10 mouse cellular contexts compared by ENCODE assay signal in genomic region chr19:4437886-4438285, GRCm38 (mm10). TPM values are rescaled to one million over a fixed set of nuclear protein-coding genes. Genes with fewer than 3 reads are reported as not detected.
A peak's percentile ranks its signal among the peaks of the same experiment; 100 is the strongest.
DNase-seq lines count a peak whose midpoint lies in the region; ATAC-seq and TF ChIP-seq lines count a peak whose summit lies in the region.
"Had no signal": no experiment of that assay in that cellular context is flagged by ENCODE, and none has a peak within 500 bp of the region (broad histone marks: within the 10 kb centered on the region; RNA-seq: fewer than 3 reads in every experiment).

No protein-coding gene starts in this region.

- H3K4me2 ChIP-seq in limb, embryonic 11.5 days (ENCODE audit: low read depth, severe bottlenecking): 0 out of 2 replicates have a peak overlapping the region, but pooled peaks have one; percentile 85

- no peaks in the 10 kb centered on the region for H3K9me3 ChIP-seq in limb, embryonic 11.5 days (ENCODE audit: control insufficient read depth, low read length)
- no peaks in the 10 kb centered on the region for H3K9me3 ChIP-seq in limb, embryonic 10.5 days (replicated peaks)
- H3K9me3 ChIP-seq: forebrain, embryonic 13.5 days had no signal

- H3K4me3 ChIP-seq in limb, embryonic 11.5 days (ENCODE audit: low read depth, low read length): no peak overlapping the region
- no peak overlapping the region for H3K4me3 ChIP-seq in limb, embryonic 10.5 days
- peak overlapping the region; percentile 69 for H3K4me3 ChIP-seq in C2C12 (ENCODE audit: insufficient read depth, poor library complexity, severe bottlenecking)
- H3K4me3 ChIP-seq in macrophage (ENCODE audit: inconsistent target): no peak overlapping the region
- H3K4me3 ChIP-seq: forebrain, embryonic 13.5 days had no signal

- H3K9ac ChIP-seq in limb, embryonic 11.5 days (ENCODE audit: low read length): no peak overlapping the region
- H3K9ac ChIP-seq: forebrain, embryonic 13.5 days had no signal

- no peak for DNase-seq in limb, embryonic 11.5 days (ENCODE audit: low spot score)
- DNase-seq in limb, embryonic 10.5 days (ENCODE audit: low spot score): no peak
- no peak for DNase-seq in layer of hippocampus, postnatal 25 days (ENCODE audit: extremely low spot score in 1 of 2, low spot score in 1 of 2)
- no peak for DNase-seq in cerebellum, postnatal 25 days
- DNase-seq in spleen, adult 12 weeks (ENCODE audit: low spot score): no peak
- DNase-seq: cerebellum, postnatal 14 days had no signal

- peaks cover 26% of the 10 kb centered on the region for H3K79me3 ChIP-seq in C2C12 (ENCODE audit: low read depth)

- H3K27ac ChIP-seq in limb, embryonic 11.5 days (replicated peaks; ENCODE audit: low read depth, low read length): no peak overlapping the region
- H3K27ac ChIP-seq in limb, embryonic 10.5 days: no peak overlapping the region
- H3K27ac ChIP-seq in macrophage: peak overlapping the region; percentile 58; the same call in 1 of the 2 replicates
- H3K27ac ChIP-seq: forebrain, embryonic 13.5 days had no signal

- H3K36me3 ChIP-seq in limb, embryonic 11.5 days (ENCODE audit: control insufficient read depth, insufficient read depth, low read length): no peaks in the 10 kb centered on the region
- H3K36me3 ChIP-seq in limb, embryonic 10.5 days: peaks cover 18% of the 10 kb centered on the region
- H3K36me3 ChIP-seq in C2C12 (ENCODE audit: control insufficient read depth, insufficient read depth) (peaks cover 8% of the 10 kb centered on the region), macrophage (ENCODE audit: inconsistent target) (no peaks in the 10 kb centered on the region)

- H3K27me3 ChIP-seq in limb, embryonic 11.5 days (ENCODE audit: control insufficient read depth, insufficient read depth, low read length): no peaks in the 10 kb centered on the region
- H3K27me3 ChIP-seq in limb, embryonic 10.5 days (ENCODE audit: low read depth, poor library complexity, severe bottlenecking): 0 out of 2 replicates have a peak, but pooled peaks cover 3% of the 10 kb centered on the region
- no peaks in the 10 kb centered on the region for H3K27me3 ChIP-seq in C2C12 (ENCODE audit: control insufficient read depth, insufficient read depth, insufficient read length)

- no peak overlapping the region for H3ac ChIP-seq in C2C12 (ENCODE audit: control insufficient read depth, insufficient read length, low read depth)

- ATAC-seq in limb, embryonic 11.5 days (ENCODE audit: insufficient number of reproducible peaks, low FRiP score, low TSS enrichment, low read depth): no peak
- peak; percentile 46 for ATAC-seq in common myeloid progenitor, adult 5-6 weeks (replicated peaks; ENCODE audit: low read depth, poor library complexity, severe bottlenecking)
- ATAC-seq: forebrain, embryonic 13.5 days had no signal

- H3K4me1 ChIP-seq in limb, embryonic 11.5 days (ENCODE audit: control insufficient read depth, insufficient read depth, low read length): peaks cover 8% of the 10 kb centered on the region; the same call in 1 of the 2 replicates
- H3K4me1 ChIP-seq in limb, embryonic 10.5 days: peaks cover 45% of the 10 kb centered on the region

- H3K79me2 ChIP-seq in C2C12 (ENCODE audit: control insufficient read depth, insufficient read depth): peaks cover 58% of the 10 kb centered on the region
- no peaks in the 10 kb centered on the region for H3K79me2 ChIP-seq in macrophage (ENCODE audit: inconsistent target)

- TF ChIP-seq CTCF in C2C12 (IDR thresholded peaks at IDR 0.05; ENCODE audit: control insufficient read depth, insufficient read depth, insufficient read length): no peak

- WGBS in limb, embryonic 11.5 days: 82% methylated on average over 6 of the region's 6 CpGs
- 77% methylated on average over 6 of the region's 6 CpGs for WGBS in limb, embryonic 10.5 days
- 8% methylated on average over 6 of the region's 6 CpGs for WGBS in macrophage (ENCODE audit: missing documents)

TF ChIP-seq in C2C12, 6 proteins besides CTCF, POLR2A, EP300 and RAD21:
- TF ChIP-seq MYOG (IDR thresholded peaks at IDR 0.05; ENCODE audit: control insufficient read depth, extremely low read depth, insufficient read length): no peak
- TF ChIP-seq MYOD1 (IDR thresholded peaks at IDR 0.05; ENCODE audit: control insufficient read depth, insufficient read length, low read depth): no peak
- TF ChIP-seq USF1 (IDR thresholded peaks at IDR 0.05; ENCODE audit: low read depth): peak; percentile 74
- TF ChIP-seq MAX (IDR thresholded peaks at IDR 0.05): no peak
- no peak for TF ChIP-seq FOSL1 (IDR thresholded peaks at IDR 0.05; ENCODE audit: insufficient read depth, low read length, poor library complexity, severe bottlenecking)
- TF ChIP-seq CEBPB (IDR thresholded peaks at IDR 0.05; ENCODE audit: low read depth): no peak

RNA-seq across cellular contexts. Expression of gene Rhod, which starts 1.3 kb away (rescaled TPM):
- polyA plus RNA-seq in limb, embryonic 11.5 days (2014; fragmentation: Nextera tagmentation; extraction: Ambion mirVana): 37.3 and 39.0 TPM in 2 replicates
- polyA plus RNA-seq in limb, embryonic 10.5 days (2016; fragmentation: Nextera tagmentation; extraction: Ambion mirVana): 24.7 and 32.9 TPM in 2 replicates
- polyA plus RNA-seq in C2C12 (2012; fragmentation: generic; extraction: Trizol) (65.1 TPM), macrophage (2018) (4.4 to 12.0 TPM (median 6.0 TPM) in 3 replicates)
- total RNA-seq in common myeloid progenitor, adult 5-6 weeks (2017): 0.73 TPM in 1 of 2 replicates, not detected in the other
- total RNA-seq in macrophage (2018; cell fraction: chromatin; rRNA removed): 10 to 100 TPM in 1 of 26 experiments, 1 to 10 TPM in 19, under 1 TPM in 4, not detected in 2; 0.65 to 12.3 (median 2.9) TPM
- total RNA-seq in macrophage (2018; cell fraction: cytosol; rRNA removed): 10 to 100 TPM in 5 of 26 experiments, 1 to 10 TPM in 21; 2.8 to 11.7 (median 5.1) TPM
- 10 to 100 TPM in 1 of 26 experiments, 1 to 10 TPM in 22, under 1 TPM in 2, not detected in 1; 0.67 to 11.0 (median 2.9) TPM for total RNA-seq in macrophage (2018; cell fraction: nucleus; rRNA removed)
- 1 to 10 TPM in 1 of 2 experiments, under 1 TPM in 1; 0.87 to 1.2 TPM for total RNA-seq in layer of hippocampus, postnatal 25 days (2021)

RNA-seq across cellular contexts. Expression of gene Syt12, which starts 39.4 kb away (rescaled TPM):
- 0.09 and 0.49 TPM in 2 replicates for polyA plus RNA-seq in limb, embryonic 11.5 days (2014; fragmentation: Nextera tagmentation; extraction: Ambion mirVana)
- 0.53 and 0.95 TPM in 2 replicates for polyA plus RNA-seq in limb, embryonic 10.5 days (2016; fragmentation: Nextera tagmentation; extraction: Ambion mirVana)
- 14.4 TPM for polyA plus RNA-seq in C2C12 (2012; fragmentation: generic; extraction: Trizol)
- total RNA-seq in common myeloid progenitor, adult 5-6 weeks (2017): not detected in 2 replicates
- total RNA-seq in macrophage (2018; cell fraction: chromatin; rRNA removed): not detected
- total RNA-seq in macrophage (2018; cell fraction: cytosol; rRNA removed): under 1 TPM in 1 of 26 experiments, not detected in 25; 0.04 TPM
- not detected for total RNA-seq in macrophage (2018; cell fraction: nucleus; rRNA removed)
- polyA plus RNA-seq in macrophage (2018): not detected in 3 replicates
- 10 to 100 TPM; 29.5 to 31.8 TPM for total RNA-seq in layer of hippocampus, postnatal 25 days (2021)

RNA-seq across cellular contexts. Expression of gene Kdm2a, which starts 39.8 kb away (rescaled TPM):
- polyA plus RNA-seq in limb, embryonic 11.5 days (2014; fragmentation: Nextera tagmentation; extraction: Ambion mirVana): 61.0 and 69.3 TPM in 2 replicates
- 67.6 and 77.9 TPM in 2 replicates for polyA plus RNA-seq in limb, embryonic 10.5 days (2016; fragmentation: Nextera tagmentation; extraction: Ambion mirVana)
- 24.0 TPM for polyA plus RNA-seq in C2C12 (2012; fragmentation: generic; extraction: Trizol)
- total RNA-seq in common myeloid progenitor, adult 5-6 weeks (2017): 73.3 and 90.3 TPM in 2 replicates
- total RNA-seq in macrophage (2018; cell fraction: chromatin; rRNA removed): 100 to 1,000 TPM; 184 to 397 (median 303) TPM
- 10 to 100 TPM; 35.7 to 70.9 (median 55.1) TPM for total RNA-seq in macrophage (2018; cell fraction: cytosol; rRNA removed)
- total RNA-seq in macrophage (2018; cell fraction: nucleus; rRNA removed): 100 to 1,000 TPM; 102 to 241 (median 157) TPM
- 30.1 to 62.8 TPM (median 39.7 TPM) in 3 replicates for polyA plus RNA-seq in macrophage (2018)
- 10 to 100 TPM; 70.6 to 85.0 TPM for total RNA-seq in layer of hippocampus, postnatal 25 days (2021)
